Mouse (Mus musculus) mature B cell (primary cell): ENCODE data around the gene Epsti1.
"Not testable (repeated sequence)": the region's sequence is repeated elsewhere in the genome, so short reads cannot be mapped to it uniquely, and the experiment has no call there.

Experiments
- in situ Hi-C: fragments of 300-500 bp; cut with MboI; formaldehyde crosslinking; loops from 2 replicates; pipeline ENCODE4 v1.14.3; 2019

Epsti1 gene

DNA sequence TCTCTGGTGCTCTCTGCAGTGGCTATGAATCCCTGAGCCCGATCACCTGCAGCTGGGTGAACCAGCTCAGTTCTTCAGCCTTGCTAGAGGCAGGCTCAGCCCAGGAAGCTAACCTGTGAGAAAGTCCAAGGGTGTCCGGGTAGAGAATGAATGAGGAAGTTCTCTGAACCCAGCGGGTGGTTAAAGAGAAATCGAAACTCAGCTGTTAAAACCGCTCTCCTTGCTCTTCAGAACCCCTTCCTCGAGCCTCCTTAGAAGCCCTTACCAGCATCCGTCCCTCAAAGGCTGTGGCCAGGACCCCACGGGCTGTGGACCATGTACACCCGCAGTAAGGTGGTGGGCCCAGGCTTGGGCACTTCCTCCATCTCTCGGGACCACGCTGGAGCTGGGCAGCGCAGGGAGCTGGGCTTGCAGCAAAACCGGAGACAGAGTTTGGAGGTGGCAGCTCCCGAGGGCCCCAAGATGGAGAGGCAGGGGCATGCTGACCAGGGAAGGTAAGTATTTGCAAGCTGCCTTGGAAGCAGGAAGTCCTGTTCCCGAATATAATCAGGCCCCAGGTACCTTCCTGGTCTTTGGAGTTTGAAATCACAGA is at the start of gene Epsti1:
Gene Epsti1 (plus strand): TSS at position 69 of the 592 bp plus-strand sequence.
- in situ Hi-C loops: no loop called here

DNA sequence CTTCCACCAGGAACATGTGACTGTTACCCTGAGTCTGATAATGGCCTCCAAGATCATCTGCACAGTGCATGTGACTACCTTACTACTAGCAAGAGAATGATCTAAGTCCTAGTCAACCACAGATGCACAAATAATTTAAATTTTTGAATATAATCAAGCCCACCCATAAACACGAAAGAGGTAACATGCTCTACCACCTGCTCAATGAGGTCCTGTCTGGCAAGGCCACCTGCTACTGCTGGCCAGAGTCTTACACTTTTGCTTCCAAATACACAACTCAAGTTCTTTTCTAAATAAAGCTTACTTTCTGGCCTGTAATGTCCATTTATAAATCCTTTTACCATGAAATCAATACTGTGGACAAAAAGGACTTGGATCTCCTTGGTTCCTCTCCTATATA is 44.1 kb upstream of the Epsti1 start:
- in situ Hi-C loops: no loop called here

DNA sequence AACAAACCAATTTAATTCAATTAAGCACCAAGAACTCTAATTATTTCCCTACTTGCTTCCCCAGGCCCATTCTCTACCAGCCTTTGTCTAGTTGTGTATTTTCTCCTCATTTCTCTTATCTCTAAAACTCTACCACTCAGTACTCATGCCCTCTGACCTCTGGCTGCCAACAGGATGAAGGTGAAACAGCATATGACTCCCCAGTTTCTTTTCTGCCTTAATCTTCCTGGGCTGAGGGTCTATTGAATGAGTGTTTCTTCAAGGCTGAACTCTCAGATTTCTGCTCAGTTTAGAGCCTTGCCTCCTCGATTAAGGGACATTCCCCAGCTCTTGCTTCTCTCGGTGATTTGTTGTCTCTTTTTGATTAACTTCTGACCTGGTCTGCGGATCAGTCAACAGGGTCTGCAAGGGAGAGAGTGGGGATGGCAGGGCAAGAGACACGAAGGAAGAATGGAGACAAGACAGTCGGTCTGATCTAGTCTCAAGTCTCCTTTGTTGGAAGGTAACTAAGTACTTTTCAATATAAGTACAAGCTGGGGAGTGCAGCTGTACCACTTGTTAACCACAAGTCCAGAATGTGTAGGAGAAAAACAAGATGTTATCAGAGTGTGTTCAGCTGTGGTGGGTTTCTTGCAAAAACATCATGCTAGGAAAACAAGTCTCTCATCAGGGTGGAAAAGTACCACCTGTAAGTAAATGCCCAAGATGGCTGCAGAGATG is 43.0 kb upstream of the Epsti1 start:
- in situ Hi-C loops: no loop called here

DNA sequence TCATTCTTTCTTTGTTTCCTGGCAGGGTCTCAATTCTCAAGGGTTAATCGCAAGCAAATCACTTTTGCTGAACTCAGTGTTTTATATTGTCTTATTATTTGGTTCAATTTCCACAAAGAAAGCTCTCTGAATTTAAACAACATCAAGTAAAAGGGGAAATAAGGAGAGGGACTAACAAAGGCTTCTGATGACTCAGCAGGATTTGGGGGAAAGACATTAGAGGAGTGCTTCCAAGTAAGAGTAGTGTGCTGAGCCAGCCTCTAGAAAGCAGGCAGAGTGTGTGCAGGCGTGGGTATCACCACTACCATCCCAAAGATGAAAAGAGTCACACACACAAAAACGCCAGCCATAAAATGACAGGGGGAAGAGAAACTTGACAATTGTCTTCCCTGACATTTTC is 40.0 kb upstream of the Epsti1 start:
- in situ Hi-C loops: no loop called here

DNA sequence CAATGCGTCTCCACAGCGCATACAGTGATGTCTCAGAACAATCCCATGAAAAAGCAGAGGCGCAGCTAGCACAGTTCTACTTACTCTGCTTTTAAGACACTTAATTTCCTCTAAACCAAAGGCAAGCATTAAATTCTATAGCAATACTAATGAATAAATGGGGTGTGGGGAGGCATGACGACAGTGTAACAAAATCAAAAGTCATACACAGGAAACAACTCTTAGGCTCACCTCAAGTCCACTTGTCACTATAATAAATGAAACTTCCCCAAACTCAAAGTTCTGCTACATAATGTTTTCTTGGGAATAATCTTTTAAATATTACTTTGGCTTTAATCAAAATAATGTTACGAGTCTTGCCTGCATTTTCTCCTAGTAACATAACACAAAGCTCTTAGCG is 39.5 kb upstream of the Epsti1 start:
- in situ Hi-C loops: no loop called here

DNA sequence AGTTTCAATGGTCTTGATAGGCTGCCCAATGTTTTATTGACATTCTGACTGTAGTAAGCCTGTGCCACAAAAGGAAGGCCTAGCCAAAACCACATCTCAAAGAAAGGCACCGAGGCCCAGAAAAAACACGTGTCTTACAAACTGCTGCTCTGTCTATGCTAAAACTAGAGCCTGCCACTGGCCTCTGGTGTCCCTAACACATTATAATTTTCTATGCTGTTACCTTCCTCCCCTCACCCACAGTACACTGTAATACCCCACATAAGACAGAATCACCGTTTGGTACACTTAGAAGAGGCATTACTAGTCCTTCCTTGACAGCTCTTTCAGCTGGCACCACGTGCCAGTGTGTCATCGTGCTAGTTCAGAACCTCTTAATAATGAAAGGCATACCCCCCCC is 36.4 kb upstream of the Epsti1 start:
- in situ Hi-C loops: no loop called here

DNA sequence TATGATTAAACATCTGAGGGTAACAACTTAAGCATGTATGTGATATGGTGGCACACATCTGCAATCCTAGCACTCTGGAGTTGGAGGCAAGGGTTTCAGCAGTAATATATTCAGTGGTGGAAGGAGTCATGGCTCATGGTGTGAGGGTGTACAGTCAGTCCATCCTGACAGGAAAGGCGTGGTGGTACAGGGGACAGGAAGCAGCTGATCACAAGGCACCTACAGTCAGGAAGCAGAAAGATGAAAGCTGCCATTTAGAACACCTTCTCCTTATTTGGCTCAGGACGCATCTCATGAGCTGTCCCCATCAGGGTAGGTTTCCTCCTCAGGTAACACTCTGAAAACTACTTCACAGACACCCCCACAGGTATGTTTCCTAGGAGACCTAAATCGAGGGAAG is 33.1 kb upstream of the Epsti1 start:
- in situ Hi-C loops: no loop called here

DNA sequence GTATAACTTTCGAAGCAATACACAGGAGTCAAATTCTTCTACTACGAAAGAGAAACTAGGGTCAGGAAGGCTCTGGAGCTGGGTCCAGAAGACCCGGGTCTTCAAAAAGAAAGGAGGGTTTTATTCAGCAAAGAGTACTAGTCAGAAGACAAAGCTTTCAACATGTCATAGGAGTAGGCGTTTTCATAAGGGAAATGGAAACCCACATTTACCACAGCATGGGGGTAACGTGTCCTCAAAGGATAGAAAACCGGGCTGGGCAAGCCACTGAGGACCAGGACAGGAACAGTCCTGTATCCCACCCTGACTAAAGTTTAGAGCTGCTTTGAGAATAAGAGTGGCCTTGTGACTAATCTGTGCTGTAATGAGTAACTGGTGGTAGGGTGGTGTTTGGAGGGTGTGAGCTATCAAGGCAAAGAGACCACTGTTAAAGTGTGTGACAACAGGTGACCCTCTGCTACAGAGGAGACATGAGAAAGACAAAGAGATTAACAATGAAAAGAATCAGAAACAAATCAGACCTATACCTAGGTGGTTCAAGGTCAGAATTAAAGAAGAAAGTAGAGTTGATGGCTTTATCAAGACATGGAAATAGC is 32.6 kb upstream of the Epsti1 start:
- in situ Hi-C loops: no loop called here

DNA sequence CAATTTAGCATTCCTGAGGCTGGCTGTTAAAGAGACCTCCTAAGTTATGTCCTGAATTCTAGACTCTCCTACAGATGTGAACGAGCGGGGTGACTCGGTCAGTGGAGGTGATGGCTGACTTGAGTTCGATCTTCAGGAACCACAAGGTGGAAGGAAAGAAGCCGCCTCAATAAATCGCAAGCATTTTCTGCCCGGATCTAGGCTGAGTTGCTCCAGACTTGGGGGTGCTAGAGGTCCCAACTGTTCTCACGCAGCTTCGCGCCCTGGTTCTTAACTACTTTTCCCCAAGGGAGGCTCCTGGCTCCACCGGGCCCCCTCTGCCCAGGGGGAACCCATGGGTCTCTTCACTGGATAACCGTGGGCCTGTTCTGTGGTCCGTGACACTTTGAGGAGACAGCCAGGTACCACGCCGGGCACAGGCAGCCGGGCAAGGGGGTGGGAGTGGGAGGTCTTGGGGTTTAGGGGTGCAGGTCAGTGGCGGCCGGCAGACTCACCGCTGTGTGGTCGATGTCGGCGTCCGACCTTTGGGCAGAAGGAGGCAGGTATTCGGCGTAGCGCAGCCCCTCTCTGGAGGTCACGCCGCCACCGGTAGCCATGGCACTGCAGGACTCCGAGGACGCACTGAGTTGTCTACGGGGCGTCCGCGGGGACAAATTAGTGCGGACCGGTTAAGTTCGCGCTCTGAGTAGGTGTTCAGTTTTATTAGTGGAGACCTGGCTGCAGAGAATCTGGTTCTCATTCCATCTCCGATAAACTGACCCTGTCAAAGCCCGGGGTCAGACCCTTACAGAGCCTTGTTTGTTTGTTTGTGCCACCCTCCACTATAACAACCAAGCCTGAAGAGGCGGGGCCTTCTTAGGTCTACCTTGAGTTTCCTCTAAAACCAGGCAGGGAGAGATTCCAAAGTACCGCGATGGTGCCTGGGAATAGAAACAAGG is 29.5 kb upstream of the Epsti1 start, which contains the start of gene Dnajc15:
Gene Dnajc15 (minus strand): TSS at position 822 of the 938 bp plus-strand sequence.
- in situ Hi-C loops: no loop called here

DNA sequence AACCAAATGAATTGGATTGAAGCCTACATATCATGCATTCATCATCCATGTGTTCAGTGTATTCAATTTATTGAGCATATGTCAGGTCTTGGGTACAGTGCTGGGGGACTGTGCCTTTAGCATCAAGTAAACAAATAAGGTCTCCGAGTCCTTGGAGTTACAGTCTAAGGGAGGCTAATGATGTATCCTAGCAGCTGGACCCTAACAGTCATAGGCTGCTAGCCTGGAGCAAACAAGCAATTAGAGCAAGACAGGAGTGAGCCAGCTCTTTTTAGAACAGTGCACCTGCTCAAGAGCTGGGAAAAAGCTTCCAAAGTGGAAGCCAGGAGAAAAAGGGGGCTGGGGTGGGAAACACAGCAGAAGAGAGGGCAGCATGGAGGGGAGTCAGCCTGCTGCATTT is 27.8 kb upstream of the Epsti1 start:
- in situ Hi-C loops: no loop called here

DNA sequence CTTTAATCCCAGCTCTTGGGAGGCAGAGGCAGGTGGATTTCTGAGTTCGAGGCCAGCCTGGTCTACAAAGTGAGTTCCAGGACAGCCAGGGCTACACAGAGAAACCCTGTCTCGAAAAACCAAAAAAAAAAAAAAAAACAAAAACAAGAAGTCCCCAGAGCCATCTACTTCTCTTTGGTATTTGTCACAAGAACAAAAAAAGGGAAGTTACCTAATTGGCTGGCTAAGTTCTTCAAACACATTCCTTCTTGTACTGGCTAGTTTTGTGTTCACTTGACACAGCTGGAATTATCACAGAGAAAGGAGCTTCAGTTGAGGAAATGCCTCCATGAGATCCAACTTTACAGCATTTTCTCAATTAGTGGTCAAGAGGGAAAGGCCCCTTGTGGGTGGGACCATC is 26.2 kb upstream of the Epsti1 start:
- in situ Hi-C loops: not testable (repeated sequence)

DNA sequence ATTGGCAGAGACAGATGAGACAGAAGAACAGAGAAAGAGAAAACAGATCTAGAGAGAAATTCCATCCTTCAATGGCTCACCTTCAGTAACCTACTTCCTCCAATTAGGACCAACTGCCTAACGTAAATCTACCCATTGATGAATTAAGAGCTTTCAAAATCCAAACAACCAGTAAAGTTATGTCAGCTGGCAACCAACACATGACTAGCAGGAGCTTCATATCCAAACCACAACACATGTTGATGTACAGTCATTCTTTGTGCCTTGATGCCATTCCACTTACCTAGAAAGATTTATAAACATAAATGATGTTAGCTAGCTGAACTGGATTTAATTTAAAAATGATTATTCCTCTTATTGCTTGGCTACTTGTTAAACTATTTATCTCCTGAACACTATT is 22.0 kb upstream of the Epsti1 start:
- in situ Hi-C loops: no loop called here

DNA sequence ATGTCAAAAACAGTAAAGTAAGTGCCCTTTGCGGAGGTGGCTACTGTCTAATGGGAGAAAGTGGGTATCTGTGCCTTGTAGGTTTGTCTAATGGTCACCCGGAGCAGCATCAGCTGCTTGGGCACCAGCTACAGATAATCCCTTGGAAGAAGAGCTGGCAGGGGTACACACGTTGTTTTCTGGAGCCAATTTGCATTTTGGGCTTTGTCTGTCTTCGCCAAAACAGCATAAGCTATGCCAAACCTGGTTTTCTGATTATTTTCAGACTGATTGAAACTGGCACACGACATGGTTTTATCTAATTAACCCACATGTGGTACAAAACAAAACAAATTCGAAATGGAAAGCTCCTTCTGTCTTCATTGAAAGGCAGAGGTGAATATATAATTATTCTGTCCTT is 21.4 kb upstream of the Epsti1 start:
- in situ Hi-C loops: no loop called here

DNA sequence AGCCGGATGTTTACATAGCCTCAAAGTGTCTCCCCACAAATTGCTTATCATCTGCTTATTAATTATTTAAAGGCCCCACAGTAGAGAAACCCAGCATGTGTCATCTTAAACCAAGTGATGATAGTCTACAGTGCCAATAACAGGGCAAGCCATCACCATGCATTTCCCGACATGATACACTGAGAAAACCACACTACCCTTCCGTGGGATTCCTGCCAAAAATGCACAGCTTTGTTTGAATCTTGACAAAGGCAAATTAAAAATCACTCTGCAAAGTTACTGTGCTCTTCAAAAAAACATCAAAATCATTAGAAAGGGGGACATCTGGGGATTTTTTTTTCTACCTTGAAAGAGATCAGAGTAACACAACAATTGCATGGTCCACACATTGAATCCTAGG is 17.7 kb upstream of the Epsti1 start:
- in situ Hi-C loops: no loop called here

DNA sequence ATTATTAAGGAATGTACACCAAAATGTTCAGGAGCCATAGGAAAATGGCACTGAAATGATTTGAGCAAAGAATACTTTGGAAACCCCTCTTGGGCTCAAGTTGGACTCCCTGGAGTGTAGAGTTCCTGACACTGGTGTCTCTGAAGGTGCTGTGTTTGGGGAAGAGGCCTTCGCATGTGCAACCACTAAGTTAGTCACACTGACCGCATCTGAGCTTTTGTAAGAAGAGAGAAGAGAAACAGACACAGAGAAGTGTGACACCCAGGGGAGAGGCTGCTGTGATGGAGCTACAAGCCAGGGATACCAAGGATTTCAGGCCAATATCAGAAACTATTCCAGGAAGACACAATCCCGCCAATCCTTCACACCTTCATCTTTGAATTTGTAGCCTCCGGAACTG is 17.1 kb upstream of the Epsti1 start:
- in situ Hi-C loops: no loop called here

DNA sequence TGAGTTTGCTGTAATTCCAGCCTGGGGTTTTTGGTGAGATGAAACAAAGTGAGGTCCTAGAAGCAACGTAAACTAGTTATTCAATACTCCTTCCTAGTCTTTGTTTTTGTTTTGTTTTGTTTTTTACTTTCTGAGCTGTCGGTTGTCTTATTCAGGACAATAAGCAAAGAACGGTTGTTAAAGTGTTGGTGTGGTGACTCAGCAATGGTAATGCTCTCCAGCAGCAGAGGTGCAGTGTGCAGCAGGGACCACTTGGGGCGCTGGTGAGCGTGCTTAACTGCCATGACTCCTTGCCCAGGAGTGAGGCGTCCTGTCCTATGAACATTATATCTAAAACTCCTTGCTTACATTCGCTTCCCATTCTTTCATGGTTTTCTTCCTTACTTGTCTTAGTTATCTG is 14.1 kb upstream of the Epsti1 start:
- in situ Hi-C loops: no loop called here

DNA sequence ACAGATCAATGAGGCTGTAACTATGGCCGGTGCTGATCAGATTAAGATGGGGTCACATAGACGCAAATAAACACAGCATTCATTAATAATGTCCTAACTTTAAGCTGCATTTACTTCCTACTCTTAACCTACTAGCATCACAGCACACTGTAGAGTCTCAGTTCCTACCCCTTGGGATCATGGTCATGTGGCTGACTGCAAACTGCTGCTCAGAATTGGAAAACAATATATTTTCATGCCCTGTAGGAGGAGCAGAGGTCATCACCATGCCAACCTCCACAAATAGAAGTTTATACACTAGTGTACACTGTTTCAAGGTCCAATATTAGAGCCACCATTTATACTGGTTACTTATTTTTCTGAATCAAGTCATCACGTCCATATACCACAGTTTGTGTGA is 8.1 kb upstream of the Epsti1 start:
- in situ Hi-C loops: no loop called here

DNA sequence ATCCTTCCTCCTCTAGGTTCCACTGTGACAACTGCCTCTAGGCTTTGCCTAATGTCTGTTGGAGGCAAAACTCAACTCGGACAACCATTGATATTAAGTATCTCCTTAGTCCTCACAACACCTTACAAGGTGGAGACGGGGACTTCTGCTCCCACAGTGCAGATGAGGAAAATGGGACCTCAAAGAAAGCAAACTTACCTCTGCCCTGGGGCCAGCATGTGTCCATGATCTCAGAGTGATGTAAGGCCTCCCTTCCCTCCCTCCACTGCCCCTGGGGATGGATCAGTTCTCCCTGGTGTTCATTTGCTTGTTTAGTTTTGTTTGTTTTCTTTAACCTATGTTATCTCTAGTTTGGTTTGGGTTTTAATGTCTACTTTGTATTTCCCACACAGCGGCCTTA is 1.5 kb upstream of the Epsti1 start:
- in situ Hi-C loops: no loop called here

DNA sequence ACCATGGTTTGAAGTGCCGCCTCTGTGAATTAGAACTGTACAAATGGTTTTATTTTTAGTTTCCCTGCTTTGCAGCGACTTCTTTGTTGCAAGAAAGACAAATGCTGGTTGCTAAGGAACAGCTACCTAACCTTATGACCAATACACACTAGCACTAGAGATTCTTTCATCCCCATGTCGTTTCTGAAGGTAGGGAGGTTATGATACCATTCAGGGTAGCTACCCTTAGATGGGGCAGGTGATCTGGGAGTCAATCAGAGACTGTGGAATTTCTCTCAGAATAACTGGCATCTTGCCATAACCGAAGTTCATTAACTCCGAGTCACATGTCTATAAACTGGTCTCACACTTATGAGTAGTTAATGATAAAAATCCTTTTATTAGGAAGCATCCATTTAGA is 1.4 kb downstream of the Epsti1 start:
- in situ Hi-C loops: no loop called here

DNA sequence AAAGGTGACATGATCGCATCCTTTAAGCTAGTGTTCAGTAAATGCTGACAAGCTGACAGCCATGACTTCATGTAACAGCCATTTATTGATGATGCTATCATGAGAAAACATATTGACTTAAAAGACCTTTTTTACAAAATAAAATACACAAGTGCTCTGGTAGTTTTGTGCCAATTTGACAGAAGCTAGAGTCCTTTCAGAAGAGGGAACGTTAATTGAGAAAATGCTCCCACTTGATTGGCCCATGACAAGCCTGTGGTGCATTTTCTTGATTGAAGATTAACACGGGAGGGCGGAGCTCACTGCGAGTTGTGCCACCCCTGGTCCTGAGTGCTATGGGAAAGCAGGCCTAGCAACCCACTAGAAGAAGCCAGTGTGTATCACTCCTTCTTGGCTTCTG is 2.5 kb downstream of the Epsti1 start:
- in situ Hi-C loops: no loop called here

DNA sequence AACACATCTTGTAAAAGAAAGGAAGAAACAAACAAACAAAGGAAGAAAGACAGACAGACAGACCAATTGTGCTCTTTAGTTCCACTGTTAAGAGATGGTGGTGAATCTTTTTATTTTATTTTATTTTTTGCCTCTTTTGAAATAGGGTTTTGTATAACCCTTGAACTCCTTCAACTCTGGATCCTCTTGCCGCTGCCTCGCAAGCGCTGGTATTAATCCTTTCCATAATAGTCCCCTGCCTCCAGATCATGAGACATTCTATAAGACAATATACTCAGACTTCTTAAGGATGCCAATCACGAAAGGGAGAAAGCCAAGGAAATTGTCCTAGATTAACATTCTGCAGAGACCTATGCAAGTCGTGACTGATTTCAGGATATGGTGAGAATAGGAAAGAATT is 11.7 kb downstream of the Epsti1 start:
- in situ Hi-C loops: no loop called here

DNA sequence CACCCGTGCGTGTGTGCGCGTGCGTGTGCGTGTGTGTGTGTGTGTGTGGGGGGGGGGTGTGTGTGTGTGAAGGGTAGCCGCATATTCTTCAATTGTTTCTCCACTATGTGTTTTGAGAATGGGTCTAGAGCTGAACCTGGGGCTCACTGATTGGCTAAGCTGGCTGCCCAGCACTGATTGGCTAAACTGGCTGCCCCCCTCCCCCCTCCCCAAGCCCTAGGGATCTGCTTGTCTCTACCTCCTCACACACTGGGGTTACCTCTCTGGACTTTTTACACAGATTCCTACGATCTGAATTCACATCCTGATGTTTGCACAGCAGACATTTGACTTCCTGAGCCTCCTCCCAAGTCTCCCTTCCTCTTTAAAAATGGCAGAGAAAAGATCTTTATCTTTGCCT is 17.6 kb downstream of the Epsti1 start:
- in situ Hi-C loops: no loop called here
